ENCODE assay signal across 22 mouse cellular contexts in genomic region chr6:50960341-50960740, GRCm38 (mm10).
A peak's percentile ranks its signal among the peaks of the same experiment; 100 is the strongest.
DNase-seq lines count a peak whose midpoint lies in the region; ATAC-seq and TF ChIP-seq lines count a peak whose summit lies in the region.
"Had no signal": no experiment of that assay in that cellular context is flagged by ENCODE, and none has a peak within 500 bp of the region (broad histone marks: within the 10 kb centered on the region; RNA-seq: fewer than 3 reads in every experiment).

No protein-coding gene starts in this region.

- ATAC-seq in embryonic facial prominence, embryonic 13.5 days (ENCODE audit: insufficient number of reproducible peaks, insufficient read depth, low FRiP score, low TSS enrichment, low read depth), result no peak
- no peak for ATAC-seq in hindbrain, postnatal 0 days
- ATAC-seq: activated CD4-positive, CD25-positive, alpha-beta regulatory T cell, adult 4 months; CD4-positive, CD25-positive, alpha-beta regulatory T cell, adult 4 months; forebrain, embryonic 14.5 days; inflammation-experienced regulatory T-cells, adult 6 months; intestine, postnatal 0 days; Patski had no signal

- peaks cover 42% of the 10 kb centered on the region for H3K4me1 ChIP-seq in embryonic facial prominence, embryonic 13.5 days
- no peaks in the 10 kb centered on the region for H3K4me1 ChIP-seq in hindbrain, postnatal 0 days (ENCODE audit: insufficient read depth, low read length)
- 0 out of 2 replicates have a peak, but pooled peaks cover 3% of the 10 kb centered on the region for H3K4me1 ChIP-seq in heart, embryonic 10.5 days
- H3K4me1 ChIP-seq: hindbrain, embryonic 15.5 days had no signal

- no peak for TF ChIP-seq CTCF in hindbrain, postnatal 0 days (IDR thresholded peaks at IDR 0.05; ENCODE audit: low read depth)

- H3K4me2 ChIP-seq in embryonic facial prominence, embryonic 13.5 days, result no peak overlapping the region
- no peak overlapping the region for H3K4me2 ChIP-seq in hindbrain, postnatal 0 days (ENCODE audit: low read depth, low read length)
- H3K4me2 ChIP-seq: heart, embryonic 12.5 days; hindbrain, embryonic 15.5 days had no signal

- H3K27me3 ChIP-seq in embryonic facial prominence, embryonic 13.5 days, result no peaks in the 10 kb centered on the region
- H3K27me3 ChIP-seq in hindbrain, postnatal 0 days (ENCODE audit: insufficient read depth, low read length), result no peaks in the 10 kb centered on the region
- H3K27me3 ChIP-seq in heart, embryonic 10.5 days (ENCODE audit: insufficient read depth, poor library complexity, severe bottlenecking), result no peaks in the 10 kb centered on the region
- H3K27me3 ChIP-seq: heart, embryonic 12.5 days; hindbrain, embryonic 15.5 days; Patski had no signal

- no peak overlapping the region for H3K9ac ChIP-seq in embryonic facial prominence, embryonic 13.5 days
- no peak overlapping the region for H3K9ac ChIP-seq in hindbrain, postnatal 0 days (replicated peaks; ENCODE audit: low read length)
- H3K9ac ChIP-seq: heart, embryonic 12.5 days; hindbrain, embryonic 15.5 days had no signal

- 46% methylated on average over 5 of the region's 5 CpGs for WGBS in embryonic facial prominence, embryonic 13.5 days
- WGBS in hindbrain, postnatal 0 days, result 76% methylated on average over 5 of the region's 5 CpGs
- WGBS in heart, embryonic 10.5 days, result 59% methylated on average over 5 of the region's 5 CpGs

- H3K27ac ChIP-seq in embryonic facial prominence, embryonic 13.5 days, result peak overlapping the region; percentile 55; the same call in 1 of the 2 replicates
- H3K27ac ChIP-seq in hindbrain, postnatal 0 days, result no peak overlapping the region
- no peak overlapping the region for H3K27ac ChIP-seq in heart, embryonic 10.5 days
- H3K27ac ChIP-seq: heart, adult 2 months; hindbrain, embryonic 15.5 days had no signal

- H3K9me3 ChIP-seq in embryonic facial prominence, embryonic 13.5 days, result no peaks in the 10 kb centered on the region
- H3K9me3 ChIP-seq in hindbrain, postnatal 0 days (ENCODE audit: low read length), result no peaks in the 10 kb centered on the region
- H3K9me3 ChIP-seq in heart, embryonic 10.5 days, result no peaks in the 10 kb centered on the region
- H3K9me3 ChIP-seq: G1E; heart, embryonic 12.5 days; hindbrain, embryonic 15.5 days had no signal

- DNase-seq in heart, adult 11 months, result peak; percentile 71
- no peak for DNase-seq in heart, postnatal 4 days
- peak; percentile 35 for DNase-seq in 416B (ENCODE audit: low read depth)
- DNase-seq in hindbrain, postnatal 0 days (ENCODE audit: low spot score), result no peak
- DNase-seq in gastrocnemius, adult 18-20 months (ENCODE audit: low spot score), result no peak
- DNase-seq in heart, embryonic 10.5 days (ENCODE audit: low spot score), result no peak
- DNase-seq: adrenal gland, postnatal 14 days; cerebellum, adult 11-12 months; cerebellum, adult 9-10 months; cerebellum, postnatal 25 days; gastrocnemius, postnatal 10 days; heart, adult 2 months had no signal

- H3K4me3 ChIP-seq in embryonic facial prominence, embryonic 13.5 days, result no peak overlapping the region
- H3K4me3 ChIP-seq in hindbrain, postnatal 0 days (ENCODE audit: low read length), result no peak overlapping the region
- H3K4me3 ChIP-seq in heart, embryonic 10.5 days, result no peak overlapping the region
- H3K4me3 ChIP-seq: heart, adult 2 months; heart, embryonic 12.5 days; hindbrain, embryonic 15.5 days had no signal

- H3K36me3 ChIP-seq in embryonic facial prominence, embryonic 13.5 days, result no peaks in the 10 kb centered on the region
- no peaks in the 10 kb centered on the region for H3K36me3 ChIP-seq in hindbrain, postnatal 0 days (ENCODE audit: insufficient read depth, low read length)
- H3K36me3 ChIP-seq in heart, embryonic 10.5 days, result no peaks in the 10 kb centered on the region
- H3K36me3 ChIP-seq: G1E; heart, embryonic 12.5 days; hindbrain, embryonic 15.5 days had no signal

Comparison
In these comparisons a context has a peak if more than half of its experiments do, and no peak if none do; other contexts are left out.
1. DNase-seq: peak in heart, adult 11 months (single experiment) and 416B (single experiment); none in heart, postnatal 4 days (single experiment), hindbrain, postnatal 0 days (single experiment), gastrocnemius, adult 18-20 months (single experiment) and heart, embryonic 10.5 days (single experiment).